Mouse (Mus musculus) kidney, adult 2 months (tissue): ENCODE data around the gene Sdf4.

ENCODE experiments used
- CTCF ChIP-seq: fragments of 200-500 bp; conservative IDR thresholded peaks from 2 replicates; pipeline ENCODE4 v1.5.1; 2011; ENCODE audit warnings: low read depth, mild to moderate bottlenecking, control low read depth, low read length, moderate library complexity, mixed read lengths; ENCODE audit not compliant: insufficient read depth, insufficient read length
- POLR2A ChIP-seq: fragments of 200-500 bp; IDR thresholded peaks from one replicate; pipeline ENCODE4 v1.6.1; 2011; ENCODE audit warnings: low read depth, low read length, control low read depth

DNA sequence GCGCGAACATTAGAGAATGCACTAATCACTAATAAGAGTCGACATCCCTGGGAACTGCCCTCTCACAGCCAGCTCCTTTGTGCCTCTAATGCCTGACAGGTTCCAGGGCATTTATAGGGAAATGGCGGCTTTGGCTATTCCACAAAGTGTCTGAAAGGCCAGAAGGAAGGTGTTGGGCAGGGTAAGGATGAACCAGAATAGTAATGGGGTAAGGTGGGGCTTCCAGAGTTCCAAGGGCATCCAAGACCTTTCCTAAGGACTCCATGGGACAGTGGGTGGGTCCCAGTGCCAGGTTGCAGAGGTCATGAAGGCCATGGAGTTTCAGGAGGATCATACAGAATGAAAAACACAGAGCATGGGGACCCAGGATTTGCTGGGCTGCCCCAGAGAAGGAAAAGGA lies 41.6 kb downstream of the Sdf4 start:
- no peak for TF ChIP-seq CTCF
- no peak for TF ChIP-seq POLR2A
